Mouse (Mus musculus): Measurements from ENCODE around the gene Acrbp. TPM values are rescaled to one million over a fixed set of nuclear protein-coding genes. Genes with fewer than 3 reads are reported as not detected.

The Acrbp gene
- polyA plus RNA-seq (2015; fragmentation: Nextera tagmentation; extraction: Ambion mirVana) = 2.5 and 2.6 TPM in 2 replicates

DNA sequence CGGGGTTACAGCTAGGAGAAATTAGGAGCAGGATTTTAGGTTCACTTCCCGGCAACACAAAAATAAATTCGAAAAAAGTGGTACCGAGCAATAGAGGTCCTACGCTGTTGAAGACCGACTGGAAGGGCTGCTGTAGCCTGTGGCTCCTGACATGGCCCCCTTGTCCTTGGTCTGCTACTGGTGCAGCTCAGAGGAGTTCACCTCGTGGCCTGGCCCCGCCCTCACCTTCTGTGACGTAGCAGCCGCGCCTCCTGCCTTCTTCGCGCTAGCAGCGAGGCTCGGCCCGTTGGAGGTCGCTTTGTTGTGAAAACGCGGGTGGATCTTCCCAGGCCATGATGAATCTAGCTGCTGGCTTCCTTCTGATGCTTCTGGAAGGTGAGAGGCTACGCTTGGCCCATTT is at the start of gene Acrbp:
Gene Acrbp, plus strand, starts transcription at position 12 of the 400 bp plus-strand sequence.
- Histone ChIP-seq H3K4me3 (ENCODE audit: low read depth, low read length) (no peak within 1 kb of the TSS), H3K9me3 (ENCODE audit: control insufficient read depth, low read length) (no peaks in the 10 kb centered on the region), H3K4me2 (replicated peaks; ENCODE audit: low read depth) (no peak within 1 kb of the TSS), H3K27me3 (ENCODE audit: control insufficient read depth, insufficient read depth, low read length) (no peaks in the 10 kb centered on the region), H3K9ac (ENCODE audit: low read length) (no peak within 1 kb of the TSS), H3K27ac (replicated peaks) (no peak within 1 kb of the TSS), H3K4me1 (replicated peaks; ENCODE audit: control insufficient read depth, insufficient read depth) (no peaks in the 10 kb centered on the region), H3K36me3 (ENCODE audit: control insufficient read depth, insufficient read depth, low read length) (peaks cover 32% of the 10 kb centered on the region)
- DNase-seq (ENCODE audit: low spot score) = peak; percentile 61
- WGBS = 38% methylated on average over 20 of the region's 20 CpGs
- TF ChIP-seq CTCF (IDR thresholded peaks at IDR 0.05; ENCODE audit: low read depth) (no peak), EP300 (optimal IDR thresholded peaks at IDR 0.05) (no peak)
- no peak for ATAC-seq (ENCODE audit: low FRiP score, low TSS enrichment)

DNA sequence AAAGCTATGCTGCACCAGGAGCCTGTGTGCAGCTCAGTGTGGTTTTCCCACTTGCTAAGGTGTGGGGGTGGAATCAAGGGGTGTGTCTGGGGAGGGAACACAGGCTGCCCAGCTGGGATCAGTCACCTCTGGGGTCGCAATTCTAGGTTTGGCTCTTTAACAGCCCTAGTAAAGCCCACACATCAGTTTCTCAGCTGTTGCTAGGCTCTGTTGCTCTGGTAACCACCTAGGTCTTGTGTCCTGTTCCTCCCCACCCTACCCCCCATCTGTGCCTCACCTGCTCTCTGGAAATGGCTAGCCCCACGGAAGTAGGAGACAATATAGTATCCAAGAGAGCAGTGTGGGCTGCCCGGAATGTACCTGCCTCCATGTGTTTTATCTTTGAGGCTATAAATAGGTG is 45.8 kb upstream of the Acrbp start:
- H3K9me3 ChIP-seq (ENCODE audit: control insufficient read depth, low read length) = no peaks in the 10 kb centered on the region
- H3K4me3 ChIP-seq (ENCODE audit: low read depth, low read length) = no peak overlapping the region
- H3K4me2 ChIP-seq (replicated peaks; ENCODE audit: low read depth) = no peak overlapping the region
- H3K27me3 ChIP-seq (ENCODE audit: control insufficient read depth, insufficient read depth, low read length) = no peaks in the 10 kb centered on the region; the same call in 1 of the 2 replicates
- 16% methylated on average over 3 of the region's 3 CpGs for WGBS
- TF ChIP-seq CTCF (IDR thresholded peaks at IDR 0.05; ENCODE audit: low read depth) = no peak
- TF ChIP-seq EP300 (optimal IDR thresholded peaks at IDR 0.05) = no peak
- peak; percentile 21; the same call in 1 of the 2 replicates for ATAC-seq (ENCODE audit: low FRiP score, low TSS enrichment)
- no peak for DNase-seq (ENCODE audit: low spot score)
- no peak overlapping the region for H3K27ac ChIP-seq (replicated peaks)
- H3K9ac ChIP-seq (ENCODE audit: low read length) = no peak overlapping the region
- H3K36me3 ChIP-seq (ENCODE audit: control insufficient read depth, insufficient read depth, low read length) = no peaks in the 10 kb centered on the region
- no peaks in the 10 kb centered on the region for H3K4me1 ChIP-seq (replicated peaks; ENCODE audit: control insufficient read depth, insufficient read depth)

DNA sequence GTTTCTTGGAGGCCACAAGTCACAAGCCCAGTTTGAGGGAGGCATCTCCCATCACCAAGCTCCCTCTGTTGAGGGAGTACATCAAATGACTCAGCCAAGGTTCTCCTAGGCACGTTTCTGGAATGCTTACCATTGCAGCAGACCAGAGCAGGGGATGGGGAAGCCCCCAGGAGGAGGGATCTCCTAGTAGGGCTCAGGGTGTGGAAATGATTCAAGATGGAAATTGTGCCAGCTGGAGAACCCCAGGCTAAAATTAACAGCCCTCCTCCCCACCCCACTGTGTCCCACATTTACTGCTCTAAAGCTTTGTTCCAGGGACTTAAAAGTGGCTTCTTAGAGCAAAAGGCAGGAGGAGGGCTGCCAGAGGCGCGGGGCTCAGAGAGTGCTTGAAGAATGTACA is 44.4 kb upstream of the Acrbp start:
- 29% methylated on average over 3 of the region's 3 CpGs for WGBS
- DNase-seq (ENCODE audit: low spot score) = no peak
- ATAC-seq (ENCODE audit: low FRiP score, low TSS enrichment) = no peak
- H3K27me3 ChIP-seq (ENCODE audit: control insufficient read depth, insufficient read depth, low read length) = no peaks in the 10 kb centered on the region
- no peak overlapping the region for H3K9ac ChIP-seq (ENCODE audit: low read length)
- H3K27ac ChIP-seq (replicated peaks) = no peak overlapping the region
- H3K36me3 ChIP-seq (ENCODE audit: control insufficient read depth, insufficient read depth, low read length) = no peaks in the 10 kb centered on the region
- H3K4me2 ChIP-seq (replicated peaks; ENCODE audit: low read depth) = no peak overlapping the region
- TF ChIP-seq CTCF (IDR thresholded peaks at IDR 0.05; ENCODE audit: low read depth) (no peak), EP300 (optimal IDR thresholded peaks at IDR 0.05) (no peak)
- H3K9me3 ChIP-seq (ENCODE audit: control insufficient read depth, low read length) = no peaks in the 10 kb centered on the region
- no peaks in the 10 kb centered on the region for H3K4me1 ChIP-seq (replicated peaks; ENCODE audit: control insufficient read depth, insufficient read depth)
- no peak overlapping the region for H3K4me3 ChIP-seq (ENCODE audit: low read depth, low read length)

DNA sequence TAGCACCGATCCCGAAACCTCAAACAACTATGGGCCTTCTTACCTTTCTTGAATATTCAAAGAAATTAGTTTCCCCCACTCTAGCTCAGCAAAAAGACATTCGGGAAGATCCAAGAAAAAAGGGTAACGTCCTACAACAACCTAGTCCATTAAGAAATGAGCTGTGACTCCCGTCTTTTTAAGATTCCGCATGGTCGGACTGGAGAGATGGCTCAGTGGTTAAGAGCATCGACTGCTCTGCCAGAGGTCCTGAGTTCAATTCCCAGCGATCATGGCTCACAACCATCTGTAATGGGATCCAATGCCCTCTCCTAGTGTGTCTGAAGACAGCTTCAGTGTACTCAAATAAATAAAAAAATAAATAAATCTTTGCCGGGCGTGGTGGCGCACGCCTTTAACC is 41.4 kb upstream of the Acrbp start:
- Histone ChIP-seq H3K9ac (ENCODE audit: low read length) (no peak overlapping the region), H3K36me3 (ENCODE audit: control insufficient read depth, insufficient read depth, low read length) (no peaks in the 10 kb centered on the region), H3K4me1 (replicated peaks; ENCODE audit: control insufficient read depth, insufficient read depth) (no peaks in the 10 kb centered on the region), H3K4me2 (replicated peaks; ENCODE audit: low read depth) (peak overlapping the region; percentile 65), H3K4me3 (ENCODE audit: low read depth, low read length) (peak overlapping the region; percentile 83), H3K27me3 (ENCODE audit: control insufficient read depth, insufficient read depth, low read length) (no peaks in the 10 kb centered on the region), H3K27ac (replicated peaks) (no peak overlapping the region), H3K9me3 (ENCODE audit: control insufficient read depth, low read length) (no peaks in the 10 kb centered on the region)
- DNase-seq (ENCODE audit: low spot score) (no peak), ATAC-seq (ENCODE audit: low FRiP score, low TSS enrichment) (no peak)
- TF ChIP-seq CTCF (IDR thresholded peaks at IDR 0.05; ENCODE audit: low read depth) (no peak), EP300 (optimal IDR thresholded peaks at IDR 0.05) (no peak)
- 43% methylated on average over 13 of the region's 13 CpGs for WGBS

DNA sequence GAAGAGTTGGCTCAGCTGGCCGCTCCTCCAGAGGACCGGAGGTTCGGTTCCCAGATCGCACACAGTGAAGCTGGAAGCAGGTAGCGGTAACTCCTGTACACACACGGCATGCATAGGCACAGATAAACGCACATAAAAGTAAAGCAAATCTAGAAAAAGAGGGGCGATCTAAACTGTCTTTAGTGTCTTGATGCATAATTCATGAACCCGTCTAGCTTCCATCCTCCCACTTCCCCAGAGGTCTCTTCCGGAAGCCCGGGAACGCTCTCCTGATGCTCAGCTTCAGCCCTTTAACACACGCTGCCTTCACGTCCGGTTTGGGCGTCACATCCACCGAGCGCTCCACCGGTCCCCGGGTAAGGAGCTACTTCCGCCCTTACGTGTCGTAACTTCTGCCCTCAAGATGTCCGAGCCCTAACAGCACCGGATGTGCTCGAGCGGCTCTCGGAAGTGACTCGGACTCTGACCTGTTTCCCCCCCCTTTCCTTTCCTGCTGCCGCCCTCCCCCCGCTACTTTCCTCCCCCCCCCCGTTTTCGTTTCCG is 40.8 kb upstream of the Acrbp start:
- Histone ChIP-seq H3K4me1 (replicated peaks; ENCODE audit: control insufficient read depth, insufficient read depth) (no peaks in the 10 kb centered on the region), H3K27ac (replicated peaks) (peak overlapping the region; percentile 99), H3K9ac (ENCODE audit: low read length) (peak overlapping the region; percentile 94), H3K4me2 (replicated peaks; ENCODE audit: low read depth) (peak overlapping the region; percentile 72), H3K27me3 (ENCODE audit: control insufficient read depth, insufficient read depth, low read length) (no peaks in the 10 kb centered on the region), H3K36me3 (ENCODE audit: control insufficient read depth, insufficient read depth, low read length) (no peaks in the 10 kb centered on the region), H3K4me3 (ENCODE audit: low read depth, low read length) (peak overlapping the region; percentile 83), H3K9me3 (ENCODE audit: control insufficient read depth, low read length) (no peaks in the 10 kb centered on the region)
- TF ChIP-seq EP300 (optimal IDR thresholded peaks at IDR 0.05) (peak; percentile 50), CTCF (IDR thresholded peaks at IDR 0.05; ENCODE audit: low read depth) (peak; percentile 10; the same call in 1 of the 2 replicates)
- DNase-seq (ENCODE audit: low spot score) = peak; percentile 97
- peak; percentile 98 for ATAC-seq (ENCODE audit: low FRiP score, low TSS enrichment)
- WGBS = under 1% methylated on average over 32 of the region's 34 CpGs

DNA sequence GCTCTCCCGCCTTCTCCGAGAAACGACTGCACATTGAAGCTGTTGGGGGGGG is 40.5 kb upstream of the Acrbp start, which contains the start of gene Zfp384:
Gene Zfp384, plus strand, starts transcription at position 17 of the 52 bp plus-strand sequence.
- WGBS = 5% methylated on average over 3 of the region's 3 CpGs
- Histone ChIP-seq H3K36me3 (ENCODE audit: control insufficient read depth, insufficient read depth, low read length) (no peaks in the 10 kb centered on the region), H3K9ac (ENCODE audit: low read length) (peak within 1 kb of the TSS; percentile 94), H3K9me3 (ENCODE audit: control insufficient read depth, low read length) (no peaks in the 10 kb centered on the region), H3K27me3 (ENCODE audit: control insufficient read depth, insufficient read depth, low read length) (no peaks in the 10 kb centered on the region), H3K4me1 (replicated peaks; ENCODE audit: control insufficient read depth, insufficient read depth) (no peaks in the 10 kb centered on the region), H3K4me3 (ENCODE audit: low read depth, low read length) (peak within 1 kb of the TSS; percentile 83), H3K4me2 (replicated peaks; ENCODE audit: low read depth) (peak within 1 kb of the TSS; percentile 72), H3K27ac (replicated peaks) (peak within 1 kb of the TSS; percentile 99)
- DNase-seq (ENCODE audit: low spot score) (no peak), ATAC-seq (ENCODE audit: low FRiP score, low TSS enrichment) (no peak)
- no peak for TF ChIP-seq EP300 (optimal IDR thresholded peaks at IDR 0.05)
- TF ChIP-seq CTCF (IDR thresholded peaks at IDR 0.05; ENCODE audit: low read depth) = no peak

Measured in stomach, postnatal 0 days (tissue).